Mouse (Mus musculus) stomach, embryonic 15.5 days (tissue): ENCODE measurements around the gene Ldhd. TPM values are rescaled to one million over a fixed set of nuclear protein-coding genes. Genes with fewer than 3 reads are reported as not detected.
"Not testable (repeated sequence)": the region's sequence is repeated elsewhere in the genome, so short reads cannot be mapped to it uniquely, and the experiment has no call there.

ENCODE experiments used
- ATAC-seq: fragments of 200-750 bp; cut with Nextera tagmentation; 2 replicates; pipeline ENCODE4 v1.8.0; 2017; ENCODE audit warnings: low read depth, moderate number of reproducible peaks, moderate TSS enrichment; ENCODE audit not compliant: insufficient read depth, low FRiP score
- H3K27ac ChIP-seq: fragments of 300-500 bp; sonication (generic); 2 replicates; pipeline ENCODE4 v1.5.1; 2015; ENCODE audit warnings: mild to moderate bottlenecking, inconsistent platforms
- H3K27me3 ChIP-seq: fragments of 300-500 bp; sonication (generic); replicated peaks from 2 replicates; pipeline ENCODE4 v1.6.1; 2015; ENCODE audit warnings: inconsistent platforms
- H3K36me3 ChIP-seq: fragments of 300-500 bp; sonication (generic); 2 replicates; pipeline ENCODE4 v1.6.1; 2015; ENCODE audit warnings: inconsistent platforms
- H3K4me1 ChIP-seq: fragments of 300-500 bp; sonication (generic); 2 replicates; pipeline ENCODE4 v1.6.1; 2015; ENCODE audit warnings: inconsistent platforms
- H3K4me2 ChIP-seq: fragments of 300-500 bp; sonication (generic); 2 replicates; pipeline ENCODE4 v1.6.1; 2015; ENCODE audit warnings: mild to moderate bottlenecking, inconsistent platforms
- H3K4me3 ChIP-seq: fragments of 300-500 bp; sonication (generic); replicated peaks from 2 replicates; pipeline ENCODE4 v1.5.1; 2015; ENCODE audit warnings: inconsistent platforms
- H3K9ac ChIP-seq: fragments of 300-500 bp; sonication (generic); 2 replicates; pipeline ENCODE4 v1.6.1; 2015; ENCODE audit warnings: inconsistent platforms
- H3K9me3 ChIP-seq: fragments of 300-500 bp; sonication (generic); 2 replicates; pipeline ENCODE4 v1.6.1; 2016; ENCODE audit warnings: inconsistent platforms
- WGBS: fragments of 180-500 bp; shearing (Covaris S2); methylation state at CpG from one replicate; pipeline ENCODE4 v1.1.7; 2015; 5-methylcytosine and 5-hydroxymethylcytosine counted together
- polyA plus RNA-seq: library from polyadenylated mRNA; unstranded; fragments of >200 nt; fragmentation: Nextera tagmentation; extraction: Ambion mirVana; gene quantifications from 2 replicates; pipeline ENCODE4 v1.2.1, GENCODE M21; 2015

Gene Ldhd
- polyA plus RNA-seq, 1 experiment from 2014 or later: 1.2 TPM

DNA sequence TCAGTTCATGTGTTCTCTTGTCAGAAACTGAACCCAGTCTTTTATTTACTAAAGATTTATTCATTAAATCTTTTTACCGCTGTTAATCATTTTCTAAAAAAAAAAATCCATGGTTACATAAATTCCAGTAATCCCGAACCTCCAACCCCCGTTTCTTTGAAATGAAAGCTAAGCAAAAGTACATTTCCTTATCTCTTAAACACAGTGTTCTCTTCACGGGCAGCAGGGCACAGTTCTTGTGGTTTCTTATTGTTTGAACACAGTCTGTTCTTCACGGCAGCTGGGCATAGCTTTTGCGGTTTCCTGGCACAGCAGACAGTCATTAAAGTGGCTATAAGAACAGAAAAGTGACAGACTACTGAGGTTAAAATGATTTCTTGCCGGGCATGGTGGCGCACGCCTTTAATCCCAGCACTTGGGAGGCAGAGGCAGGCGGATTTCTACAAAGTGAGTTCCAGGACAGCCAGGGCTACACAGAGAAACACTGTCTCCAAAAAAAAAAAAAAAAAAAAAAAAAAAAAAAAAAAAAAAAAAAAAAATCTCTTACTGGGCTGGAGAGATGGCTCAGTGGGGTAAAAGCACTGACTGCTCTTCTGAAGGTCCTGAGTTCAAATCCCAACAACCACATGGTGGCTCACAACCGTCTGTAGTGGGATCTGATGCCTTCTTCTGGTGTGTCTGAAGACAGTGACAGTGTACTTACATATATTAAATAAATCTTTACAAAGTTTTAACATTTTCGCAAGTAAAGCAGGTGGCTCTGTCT, 14.3 kb upstream of the Ldhd start:
- H3K27me3 ChIP-seq, ATAC-seq, H3K9ac ChIP-seq: not testable (repeated sequence)

DNA sequence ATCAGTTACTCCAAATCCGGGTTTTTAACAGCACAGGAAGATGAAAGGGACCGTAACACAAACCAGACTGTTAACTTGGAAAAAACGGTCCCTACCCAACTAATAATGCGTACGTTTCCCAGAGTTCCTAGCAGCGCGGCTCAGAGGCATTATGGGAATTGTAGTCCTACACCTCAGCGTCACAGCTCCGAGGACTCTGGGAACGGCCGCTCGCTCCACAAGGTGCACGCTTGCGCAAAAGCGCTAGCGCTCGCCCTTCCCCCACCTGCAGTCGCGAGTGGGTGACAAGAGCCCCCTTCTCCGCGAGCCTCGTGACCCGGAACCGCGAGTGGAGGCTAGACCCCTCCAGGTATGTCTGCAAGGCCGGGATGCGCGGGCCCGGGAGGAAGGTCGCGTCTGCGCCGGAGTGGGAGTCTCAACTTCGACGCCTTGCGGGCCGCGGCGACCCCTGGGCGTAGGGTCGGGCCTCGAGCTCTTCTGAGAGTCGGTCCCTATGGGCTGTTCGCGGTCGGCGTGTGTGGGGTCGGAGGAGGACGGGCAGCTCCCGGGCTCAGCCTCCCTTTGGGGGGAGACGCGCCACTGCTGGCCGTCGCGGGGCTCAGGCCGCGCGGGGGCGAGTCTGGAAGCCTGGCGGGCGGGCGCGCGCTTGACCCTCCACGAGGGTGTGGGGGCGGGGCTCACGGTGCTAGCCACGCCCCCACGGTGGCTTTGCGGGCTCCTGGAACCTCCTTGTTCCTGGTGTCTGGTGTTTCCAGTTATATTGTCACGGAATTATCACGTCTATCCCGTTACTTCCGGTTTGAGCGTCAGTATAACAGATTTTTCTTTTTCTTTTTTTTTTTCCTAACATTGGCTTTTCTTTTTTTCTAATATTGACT, 13.3 kb upstream of the Ldhd start, which contains the start of gene Zfp1:
Zfp1 (plus strand) TSS at position 138 of the 878 bp plus-strand sequence.
- under 1% methylated on average over 74 of the region's 75 CpGs for WGBS
- H3K4me2 ChIP-seq: peak within 1 kb of the TSS; percentile 61
- H3K4me1 ChIP-seq: peaks cover 7% of the 10 kb centered on the region; the same call in 1 of the 2 replicates
- peak within 1 kb of the TSS; percentile 98 for H3K27ac ChIP-seq
- no peaks in the 10 kb centered on the region for H3K27me3 ChIP-seq
- H3K9me3 ChIP-seq: no peaks in the 10 kb centered on the region
- peak; percentile 95 for ATAC-seq
- no peaks in the 10 kb centered on the region for H3K36me3 ChIP-seq
- peak within 1 kb of the TSS; percentile 47 for H3K9ac ChIP-seq
- peak within 1 kb of the TSS; percentile 58 for H3K4me3 ChIP-seq

More for the DNA sequence above, 14.3 kb upstream of the Ldhd start:
- peak overlapping the region; percentile 98 for H3K27ac ChIP-seq
- H3K9me3 ChIP-seq, H3K36me3 ChIP-seq: not testable (repeated sequence)
- WGBS: 48% methylated on average over 12 of the region's 12 CpGs
- peak overlapping the region; percentile 58 for H3K4me3 ChIP-seq
- H3K4me2 ChIP-seq: peak overlapping the region; percentile 61
- H3K4me1 ChIP-seq: peaks cover 14% of the 10 kb centered on the region; the same call in 1 of the 2 replicates

DNA sequence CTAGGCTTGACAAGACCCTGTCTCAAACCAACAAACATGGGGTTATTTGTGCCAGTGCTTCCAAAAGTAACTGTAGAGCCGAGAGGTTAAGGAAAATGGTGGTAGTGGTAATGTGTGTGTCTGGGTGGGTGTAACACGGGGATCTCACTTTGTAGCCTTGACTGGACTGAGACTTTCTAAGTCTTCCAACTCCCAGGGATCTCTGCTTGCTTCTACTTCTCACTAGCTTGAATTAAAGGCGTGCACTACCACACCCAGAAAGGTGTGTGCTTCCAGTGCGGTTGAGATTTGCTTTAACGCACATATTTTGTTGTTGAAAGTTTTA, 12.7 kb upstream of the Ldhd start:
- H3K4me1 ChIP-seq: peaks cover 7% of the 10 kb centered on the region; the same call in 1 of the 2 replicates
- H3K4me3 ChIP-seq: peak overlapping the region; percentile 58
- H3K36me3 ChIP-seq: no peaks in the 10 kb centered on the region
- peak; percentile 37; the same call in 1 of the 2 replicates for ATAC-seq
- H3K9me3 ChIP-seq: no peaks in the 10 kb centered on the region
- WGBS: 9% methylated on average over 5 of the region's 5 CpGs
- no peaks in the 10 kb centered on the region for H3K27me3 ChIP-seq
- H3K9ac ChIP-seq: no peak overlapping the region; the same call in 1 of the 2 replicates
- peak overlapping the region; percentile 98 for H3K27ac ChIP-seq
- peak overlapping the region; percentile 61 for H3K4me2 ChIP-seq

DNA sequence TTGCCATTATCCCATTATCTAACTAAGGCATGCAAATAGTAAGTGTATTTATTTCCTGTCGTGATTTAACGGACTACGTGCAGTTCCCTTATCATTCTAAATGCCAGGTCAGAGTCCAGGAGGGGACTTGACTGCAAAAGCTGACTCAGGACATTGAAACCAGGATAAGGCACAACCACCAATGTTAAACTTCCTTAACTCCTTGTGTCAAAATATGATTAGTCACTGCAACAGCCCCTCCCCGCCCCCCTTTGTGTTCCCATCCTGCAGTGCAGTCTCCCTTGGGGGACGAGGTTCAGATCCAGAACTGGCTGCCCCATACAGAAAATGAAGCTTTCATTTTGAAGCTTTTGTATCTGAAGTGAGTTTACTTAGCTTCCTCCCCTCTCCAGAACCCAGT, 12.3 kb upstream of the Ldhd start:
- peak overlapping the region; percentile 98 for H3K27ac ChIP-seq
- H3K4me3 ChIP-seq: peak overlapping the region; percentile 58
- WGBS: 26% methylated on average over 5 of the region's 5 CpGs
- ATAC-seq: peak; percentile 29
- no peaks in the 10 kb centered on the region for H3K36me3 ChIP-seq
- H3K9ac ChIP-seq: no peak overlapping the region
- peaks cover 7% of the 10 kb centered on the region; the same call in 1 of the 2 replicates for H3K4me1 ChIP-seq
- H3K4me2 ChIP-seq: peak overlapping the region; percentile 61
- H3K9me3 ChIP-seq: no peaks in the 10 kb centered on the region
- no peaks in the 10 kb centered on the region for H3K27me3 ChIP-seq

DNA sequence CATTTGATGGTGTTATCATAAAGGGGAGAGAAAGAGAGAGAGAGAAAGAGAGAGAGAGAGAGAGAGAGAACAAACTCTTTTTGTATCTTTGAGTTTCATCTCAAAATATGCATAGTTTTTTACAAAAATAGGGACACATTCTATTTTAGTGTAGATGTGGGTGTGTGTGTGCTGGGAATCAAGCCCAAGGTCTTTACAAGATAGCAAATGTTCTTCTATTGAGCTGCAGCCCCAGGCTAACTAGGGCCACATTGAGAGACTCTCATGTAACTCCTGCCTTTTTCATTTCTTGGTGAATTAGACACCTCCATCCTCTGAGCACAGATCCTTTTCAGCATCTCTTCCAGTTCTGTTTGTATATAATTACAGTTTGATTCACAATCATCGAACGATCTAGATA, 10.9 kb upstream of the Ldhd start:
- Histone ChIP-seq H3K4me1 (peaks cover 7% of the 10 kb centered on the region; the same call in 1 of the 2 replicates), H3K4me3 (no peak overlapping the region), H3K27ac (no peak overlapping the region), H3K9ac (no peak overlapping the region), H3K27me3 (no peaks in the 10 kb centered on the region), H3K36me3 (no peaks in the 10 kb centered on the region), H3K9me3 (no peaks in the 10 kb centered on the region), H3K4me2 (no peak overlapping the region)
- WGBS: 93% methylated on average over 2 of the region's 2 CpGs
- no peak for ATAC-seq

DNA sequence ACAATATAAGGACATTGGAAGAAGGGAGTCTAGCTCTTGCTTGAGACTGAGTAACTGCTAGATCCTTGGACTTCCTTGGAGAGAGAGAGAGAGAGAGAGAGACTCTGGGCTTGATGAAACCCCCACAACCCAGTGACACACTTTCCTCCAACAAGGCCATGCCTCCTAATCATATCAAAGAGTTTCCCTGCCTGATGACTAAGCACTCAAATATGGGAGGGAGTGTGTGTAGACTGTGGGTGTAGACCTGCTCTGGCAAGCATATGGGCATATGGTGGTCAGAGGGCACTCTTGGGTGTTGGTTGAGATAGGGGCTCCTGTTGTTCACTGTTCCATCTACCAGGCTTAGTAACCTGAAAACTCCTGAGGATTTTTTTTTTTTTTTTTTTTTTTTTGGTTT, 7.9 kb upstream of the Ldhd start:
- 0 out of 2 replicates have a peak, but pooled peaks have one; percentile 52 for ATAC-seq
- no peaks in the 10 kb centered on the region for H3K27me3 ChIP-seq

DNA sequence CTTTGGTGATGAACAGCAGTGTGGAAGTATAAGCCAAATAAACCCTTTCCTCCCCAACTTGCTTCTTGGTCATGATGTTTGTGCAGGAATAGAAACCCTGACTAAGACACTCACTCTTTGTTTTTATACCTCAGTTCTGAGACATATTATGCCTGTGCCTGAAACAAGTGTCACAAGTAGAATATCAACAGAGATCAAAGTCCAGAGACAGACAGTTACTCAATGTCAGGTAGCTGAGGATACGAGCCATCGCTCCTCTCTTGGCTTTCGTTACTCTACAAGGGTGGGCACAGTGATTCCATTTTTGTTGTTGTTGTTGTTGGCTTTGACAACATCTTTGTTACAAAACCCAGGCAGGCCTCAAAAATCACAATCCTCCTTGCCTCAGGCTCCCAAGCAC, 2.8 kb upstream of the Ldhd start:
- 0 out of 2 replicates have a peak, but pooled peaks cover 4% of the 10 kb centered on the region for H3K4me1 ChIP-seq
- H3K9ac ChIP-seq: no peak overlapping the region
- H3K9me3 ChIP-seq: no peaks in the 10 kb centered on the region
- H3K4me2 ChIP-seq: no peak overlapping the region
- no peak for ATAC-seq
- no peak overlapping the region for H3K4me3 ChIP-seq
- H3K27ac ChIP-seq: no peak overlapping the region
- H3K27me3 ChIP-seq: no peaks in the 10 kb centered on the region
- no peaks in the 10 kb centered on the region for H3K36me3 ChIP-seq
- 97% methylated on average over 3 of the region's 3 CpGs for WGBS

More for the DNA sequence above, 7.9 kb upstream of the Ldhd start:
- no peaks in the 10 kb centered on the region for H3K9me3 ChIP-seq
- no peak overlapping the region for H3K9ac ChIP-seq
- H3K27ac ChIP-seq: no peak overlapping the region
- H3K4me2 ChIP-seq: no peak overlapping the region
- H3K36me3 ChIP-seq: no peaks in the 10 kb centered on the region
- H3K4me1 ChIP-seq: peaks cover 7% of the 10 kb centered on the region; the same call in 1 of the 2 replicates
- H3K4me3 ChIP-seq: no peak overlapping the region

DNA sequence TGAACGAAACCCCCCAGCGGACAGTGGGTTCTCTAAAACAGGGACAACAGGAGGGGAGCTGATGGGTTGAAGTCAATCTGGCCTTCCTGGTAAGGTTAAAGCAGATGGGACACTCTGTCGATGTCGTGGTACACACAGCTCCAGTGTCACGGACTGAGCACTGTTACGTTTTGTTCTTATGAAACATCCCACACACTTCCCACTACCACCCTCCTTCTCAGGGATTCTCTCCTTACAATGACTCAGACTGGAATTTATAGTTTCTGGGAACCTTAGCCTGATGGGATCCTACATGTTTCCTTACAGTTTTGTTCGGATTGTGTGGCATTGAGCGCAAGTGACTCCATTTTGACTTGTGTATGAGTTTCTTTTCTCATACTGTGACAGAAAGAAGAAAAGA, 1.4 kb upstream of the Ldhd start:
- H3K36me3 ChIP-seq: no peaks in the 10 kb centered on the region
- no peak for ATAC-seq
- no peak overlapping the region for H3K4me3 ChIP-seq
- no peak overlapping the region for H3K9ac ChIP-seq
- no peak overlapping the region for H3K4me2 ChIP-seq
- 90% methylated on average over 8 of the region's 8 CpGs for WGBS
- 0 out of 2 replicates have a peak, but pooled peaks cover 4% of the 10 kb centered on the region for H3K4me1 ChIP-seq
- H3K27me3 ChIP-seq: no peaks in the 10 kb centered on the region
- no peaks in the 10 kb centered on the region for H3K9me3 ChIP-seq
- H3K27ac ChIP-seq: no peak overlapping the region

DNA sequence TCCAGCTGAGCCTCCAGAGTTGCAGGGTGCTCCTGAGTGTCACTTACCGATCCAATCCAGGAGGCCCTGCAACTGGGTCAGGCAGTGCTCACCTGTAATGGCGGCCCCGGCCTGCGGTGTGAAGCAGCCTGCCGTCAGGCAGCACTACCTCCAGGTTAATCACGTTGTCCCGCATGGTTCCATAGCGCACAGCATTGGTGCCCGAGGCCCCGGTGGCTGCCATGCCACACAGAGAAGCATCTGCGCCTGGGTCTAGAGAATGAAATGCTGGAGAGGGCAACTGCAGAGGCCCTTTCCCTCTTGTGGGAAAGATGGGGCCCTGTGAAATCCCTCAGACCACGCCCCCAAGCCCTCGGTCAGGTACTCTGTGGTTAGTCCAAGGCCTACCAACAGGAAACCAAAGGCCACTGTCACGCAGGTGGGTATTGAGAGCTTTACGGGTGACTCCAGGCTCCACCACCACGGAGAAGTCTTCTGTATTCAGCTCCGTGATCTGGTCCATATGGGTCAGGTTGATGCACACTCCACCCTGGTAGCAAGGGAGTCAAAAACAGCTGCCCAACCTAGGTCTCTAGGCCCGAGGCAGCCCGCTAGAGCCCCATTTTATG, 1.2 kb downstream of the Ldhd start:
- Histone ChIP-seq H3K9ac (no peak overlapping the region), H3K9me3 (no peaks in the 10 kb centered on the region), H3K27ac (no peak overlapping the region), H3K4me2 (no peak overlapping the region), H3K4me1 (peaks cover 17% of the 10 kb centered on the region; the same call in 1 of the 2 replicates), H3K27me3 (no peaks in the 10 kb centered on the region), H3K36me3 (no peaks in the 10 kb centered on the region), H3K4me3 (no peak overlapping the region)
- 86% methylated on average over 19 of the region's 19 CpGs for WGBS
- no peak for ATAC-seq

DNA sequence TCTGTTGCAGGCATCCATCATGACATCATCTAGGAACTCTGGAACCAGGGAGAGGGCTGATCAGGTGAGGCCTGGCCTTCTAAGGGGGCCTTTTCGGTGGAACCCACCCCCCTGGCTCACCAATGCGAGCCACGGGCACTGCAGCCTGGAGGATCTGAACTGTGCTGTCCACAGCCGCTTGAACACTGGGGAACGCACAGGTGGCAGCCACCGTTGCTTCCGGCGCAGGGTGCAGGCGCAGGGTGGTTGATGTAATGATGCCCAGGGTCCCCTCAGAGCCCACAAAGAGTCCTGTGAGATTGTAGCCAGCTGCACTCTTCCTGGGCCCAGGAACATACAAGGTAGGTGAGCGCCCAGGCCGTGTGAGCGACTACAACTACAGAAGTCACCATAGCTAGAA, 1.8 kb downstream of the Ldhd start:
- Histone ChIP-seq H3K27me3 (no peaks in the 10 kb centered on the region), H3K9me3 (no peaks in the 10 kb centered on the region), H3K9ac (no peak overlapping the region), H3K36me3 (no peaks in the 10 kb centered on the region), H3K4me2 (no peak overlapping the region), H3K4me3 (no peak overlapping the region), H3K4me1 (peaks cover 20% of the 10 kb centered on the region; the same call in 1 of the 2 replicates), H3K27ac (no peak overlapping the region)
- ATAC-seq: no peak
- WGBS: 91% methylated on average over 12 of the region's 12 CpGs

DNA sequence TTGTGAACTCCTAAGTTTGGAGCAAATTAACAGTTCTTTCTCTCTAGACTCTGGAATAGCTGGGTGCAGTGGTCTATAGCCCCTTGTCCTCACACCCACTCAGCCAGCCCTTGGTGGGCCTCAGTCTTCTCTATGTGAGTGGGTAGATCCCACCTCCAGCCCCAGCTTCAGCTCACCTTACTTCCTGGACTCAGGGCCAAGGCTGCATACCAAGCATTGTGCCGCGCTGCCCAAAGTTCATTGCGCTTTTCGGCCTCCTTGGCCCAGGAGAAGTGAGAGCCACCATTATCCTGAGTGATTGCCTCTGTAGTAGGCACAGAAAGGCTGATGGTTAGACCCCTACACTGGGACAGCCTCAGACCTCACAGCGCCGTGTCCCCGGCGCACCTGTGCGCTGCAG, 2.3 kb downstream of the Ldhd start:
- ATAC-seq: no peak
- no peak overlapping the region for H3K4me3 ChIP-seq
- H3K4me2 ChIP-seq: no peak overlapping the region
- 91% methylated on average over 9 of the region's 9 CpGs for WGBS
- no peaks in the 10 kb centered on the region for H3K9me3 ChIP-seq
- H3K27me3 ChIP-seq: no peaks in the 10 kb centered on the region
- H3K4me1 ChIP-seq: peaks cover 20% of the 10 kb centered on the region; the same call in 1 of the 2 replicates
- no peak overlapping the region for H3K9ac ChIP-seq
- no peak overlapping the region for H3K27ac ChIP-seq
- no peaks in the 10 kb centered on the region for H3K36me3 ChIP-seq
